Mouse (Mus musculus) urinary bladder, postnatal 0 days (tissue): Measurements from ENCODE around the gene Spata22. TPM values are rescaled to one million over a fixed set of nuclear protein-coding genes. Genes with fewer than 3 reads are reported as not detected.

Experiments used
- polyA plus RNA-seq: library from polyadenylated mRNA; unstranded; fragments of >200 nt; fragmentation: Nextera tagmentation; extraction: Ambion mirVana; gene quantifications from 2 replicates; pipeline ENCODE4 v1.2.1, GENCODE M21; 2015

Spata22 gene
- polyA plus RNA-seq, result 0.10 TPM in 1 of 2 replicates, not detected in the other

DNA sequence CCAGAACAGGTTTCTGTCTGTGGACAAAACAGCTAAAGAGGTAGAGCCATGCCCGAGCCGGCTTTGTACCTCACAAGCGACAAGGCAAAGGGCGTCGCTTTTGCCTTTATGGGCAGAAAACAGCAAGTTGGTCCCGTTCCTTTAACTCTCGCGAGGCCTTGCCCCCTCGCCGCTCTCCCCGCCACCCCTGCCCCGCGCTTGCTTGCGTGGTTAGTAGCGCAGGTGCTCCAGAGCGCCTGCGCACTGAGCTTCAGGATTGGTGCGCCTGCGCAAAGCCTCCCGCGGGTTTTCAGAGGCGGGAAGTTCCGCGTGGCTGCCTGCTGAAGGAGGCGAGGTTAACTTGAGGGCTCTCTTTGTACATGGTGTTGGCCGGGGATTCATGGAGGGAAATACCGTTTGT is at the start of gene Spata22, which contains the start of the genes Aspa and Gm49340:
Spata22 (plus strand) TSS at position 300 of the 400 bp plus-strand sequence.
Aspa (minus strand) TSS at position 155 of the 400 bp plus-strand sequence.
Gm49340 (plus strand) TSS at position 300 of the 400 bp plus-strand sequence.

DNA sequence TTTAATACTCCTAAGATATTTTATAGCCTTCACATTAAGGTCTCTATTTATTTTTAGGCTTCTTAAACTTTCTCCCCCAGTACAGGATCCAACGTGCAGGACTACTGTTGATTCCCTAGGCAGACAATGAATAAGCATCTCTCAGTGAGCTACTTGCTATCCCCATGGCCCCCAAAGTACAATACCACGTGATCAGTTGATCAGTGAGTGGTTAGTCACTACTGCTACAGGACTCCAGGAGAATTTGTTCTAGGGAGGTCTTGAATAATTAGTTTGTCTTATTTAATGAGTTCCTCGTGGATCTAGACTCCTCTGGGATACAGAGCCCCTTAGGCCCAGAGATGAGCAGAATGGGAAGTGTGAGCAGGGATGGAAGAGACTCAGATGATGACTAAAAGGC is 20.9 kb downstream of the Spata22 start, which contains the start of gene Olfr20:
Olfr20 (plus strand) TSS at position 301 of the 400 bp plus-strand sequence.

DNA sequence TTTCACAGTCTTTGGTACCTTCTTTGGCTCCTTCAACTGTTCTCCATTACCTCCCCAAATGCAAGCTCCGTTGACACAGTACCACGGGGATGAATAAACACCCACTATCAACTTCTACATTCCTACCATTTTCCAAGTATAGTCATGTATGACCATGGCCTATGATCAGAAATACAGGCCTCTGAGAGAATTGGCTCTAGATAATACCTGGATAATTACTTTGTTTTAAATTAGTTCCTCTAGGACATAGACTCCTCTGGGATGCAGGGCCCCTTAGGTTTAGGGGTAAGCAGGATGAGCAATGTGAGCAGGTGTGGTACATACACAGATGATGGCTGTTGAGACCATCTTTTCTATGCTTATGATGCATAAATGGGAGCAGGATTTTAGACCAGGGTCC is 41.4 kb downstream of the Spata22 start, which contains the start of gene Olfr376:
Olfr376 (plus strand) TSS at position 301 of the 400 bp plus-strand sequence.

Other genes with a start within 250 kb of the Spata22 start
- gene Itgae, start 239.2 kb upstream of the Spata22 start, polyA plus RNA-seq, result 0.05 and 0.11 TPM in 2 replicates
- 2.3 and 3.7 TPM in 2 replicates for gene Haspin, start 191.4 kb upstream of the Spata22 start, polyA plus RNA-seq
- gene P2rx5, start 169.3 kb upstream of the Spata22 start, polyA plus RNA-seq, result 0.54 and 0.60 TPM in 2 replicates
- 102 and 107 TPM in 2 replicates for gene Emc6, start 152.7 kb upstream of the Spata22 start, polyA plus RNA-seq
- 182 and 189 TPM in 2 replicates for gene Tax1bp3, start 152.7 kb upstream of the Spata22 start, polyA plus RNA-seq
- 20.1 and 20.7 TPM in 2 replicates for gene Ctns, start 130.7 kb upstream of the Spata22 start, polyA plus RNA-seq
- gene Shpk, start 130.3 kb upstream of the Spata22 start, polyA plus RNA-seq, result 3.7 and 4.0 TPM in 2 replicates
- gene Trpv1, start 95.4 kb upstream of the Spata22 start, polyA plus RNA-seq, result not detected in 2 replicates
- gene Trpv3, start 62.4 kb upstream of the Spata22 start, polyA plus RNA-seq, result 0.05 TPM in 2 replicates
- 3.1 TPM in 2 replicates for gene Aspa, start 145 bp upstream of the Spata22 start, polyA plus RNA-seq
- gene Gm49340, start within 50 bp of the Spata22 start, polyA plus RNA-seq, result not detected in 2 replicates
- gene Olfr20, start 21.0 kb downstream of the Spata22 start, polyA plus RNA-seq, result not detected in 2 replicates
- gene Olfr376, start 41.5 kb downstream of the Spata22 start, polyA plus RNA-seq, result not detected in 2 replicates
- gene Olfr1, start 69.9 kb downstream of the Spata22 start, polyA plus RNA-seq, result not detected in 2 replicates
- not detected in 2 replicates for gene Olfr378, start 98.7 kb downstream of the Spata22 start, polyA plus RNA-seq
- gene Olfr380, start 127.8 kb downstream of the Spata22 start, polyA plus RNA-seq, result not detected in 2 replicates
- not detected in 2 replicates for gene Olfr381, start 161.9 kb downstream of the Spata22 start, polyA plus RNA-seq
- gene Olfr382, start 187.5 kb downstream of the Spata22 start, polyA plus RNA-seq, result not detected in 2 replicates